Mouse (Mus musculus) CD4-positive helper T cell, adult 2 months (primary cell): ENCODE measurements around the gene Pdk1.

Experiments used
- DNase-seq: peaks from one replicate; pipeline ENCODE4 v3.0.0-alpha.2; 2012; ENCODE audit warnings: low read depth, missing footprints, low spot score

Gene Pdk1

GRCm38 (mm10) chr2:71938716-71939393 lies 65.8 kb downstream of the Pdk1 start:
- no peak for DNase-seq

GRCm38 (mm10) chr2:71941005-71941720 lies 68.1 kb downstream of the Pdk1 start:
- peak; percentile 95 for DNase-seq

- no peak for DNase-seq
Observed at GRCm38 (mm10) chr2:71941721-71942087, 68.7 kb downstream of the Pdk1 start.

GRCm38 (mm10) chr2:71951212-71951611 lies 78.2 kb downstream of the Pdk1 start:
- no peak for DNase-seq
